Mouse (Mus musculus) kidney, adult 2 months (tissue): ENCODE data around the gene Ccser1. TPM values are rescaled to one million over a fixed set of nuclear protein-coding genes. Genes with fewer than 3 reads are reported as not detected.

Source experiments
- DNase-seq: peaks from one replicate; pipeline ENCODE4 v3.0.0; 2021
- H3K27ac ChIP-seq: fragments of 200-500 bp; 2 replicates; pipeline ENCODE4 v1.5.1; 2012; ENCODE audit warnings: low read depth, low read length, control low read depth, inconsistent platforms; ENCODE audit not compliant: insufficient read depth
- H3K27me3 ChIP-seq: fragments of 200-500 bp; replicated peaks from 2 replicates; pipeline ENCODE4 v1.6.1; 2012; ENCODE audit warnings: mild to moderate bottlenecking, moderate library complexity, low read length, inconsistent platforms; ENCODE audit not compliant: control insufficient read depth, insufficient read depth
- H3K36me3 ChIP-seq: fragments of 200-500 bp; 2 replicates; pipeline ENCODE4 v1.6.1; 2012; ENCODE audit warnings: mild to moderate bottlenecking, moderate library complexity, low read length, inconsistent platforms; ENCODE audit not compliant: control insufficient read depth, insufficient read depth
- H3K4me1 ChIP-seq: fragments of 200-500 bp; 2 replicates; pipeline ENCODE4 v1.6.1; 2011; ENCODE audit warnings: low read length; ENCODE audit not compliant: control insufficient read depth, insufficient read depth
- H3K4me3 ChIP-seq: fragments of 200-500 bp; 2 replicates; pipeline ENCODE4 v1.5.1; 2011; ENCODE audit warnings: mild to moderate bottlenecking, low read depth, low read length, control low read depth; ENCODE audit not compliant: insufficient read depth
- CTCF ChIP-seq: fragments of 200-500 bp; conservative IDR thresholded peaks from 2 replicates; pipeline ENCODE4 v1.5.1; 2011; ENCODE audit warnings: low read depth, mild to moderate bottlenecking, control low read depth, low read length, moderate library complexity, mixed read lengths; ENCODE audit not compliant: insufficient read depth, insufficient read length
- POLR2A ChIP-seq: fragments of 200-500 bp; IDR thresholded peaks from one replicate; pipeline ENCODE4 v1.6.1; 2011; ENCODE audit warnings: low read depth, low read length, control low read depth
- WGBS: fragments of 180-500 bp; shearing (Covaris S2); methylation state at CpG from one replicate; pipeline ENCODE4 v1.1.7; 2018; 5-methylcytosine and 5-hydroxymethylcytosine counted together
- polyA plus RNA-seq: library from polyadenylated mRNA; depleted of rRNA; stranded (reverse); fragments of >200 nt; gene quantifications from 2 replicates; pipeline ENCODE4 v1.2.3, GENCODE M21; 2012

The Ccser1 gene
- polyA plus RNA-seq, 1 experiment = 5.1 TPM

- Histone ChIP-seq H3K36me3 (no peaks in the 10 kb centered on the region), H3K4me1 (no peaks in the 10 kb centered on the region), H3K27ac (no peak overlapping the region), H3K27me3 (no peaks in the 10 kb centered on the region), H3K4me3 (no peak overlapping the region)
- DNase-seq = no peak
- TF ChIP-seq POLR2A = no peak
- TF ChIP-seq CTCF = no peak
- WGBS = 71% methylated on average over 1 of the region's 1 CpGs
Measured at GRCm38 (mm10) chr6:61721220-61721619, 541.1 kb downstream of the Ccser1 start.

- DNase-seq = no peak
- H3K36me3 ChIP-seq = no peaks in the 10 kb centered on the region
- no peak for TF ChIP-seq CTCF
- TF ChIP-seq POLR2A = no peak
- H3K4me3 ChIP-seq = no peak overlapping the region
- no peaks in the 10 kb centered on the region for H3K4me1 ChIP-seq
- H3K27ac ChIP-seq = no peak overlapping the region
- WGBS = 48% methylated on average over 1 of the region's 1 CpGs
- H3K27me3 ChIP-seq = no peaks in the 10 kb centered on the region
Measured at GRCm38 (mm10) chr6:61729065-61729464, 548.9 kb downstream of the Ccser1 start.

- Histone ChIP-seq H3K4me3 (no peak overlapping the region), H3K27me3 (no peaks in the 10 kb centered on the region), H3K4me1 (no peaks in the 10 kb centered on the region), H3K36me3 (no peaks in the 10 kb centered on the region), H3K27ac (no peak overlapping the region)
- WGBS = 75% methylated on average over 5 of the region's 5 CpGs
- no peak for DNase-seq
- TF ChIP-seq CTCF = no peak
- no peak for TF ChIP-seq POLR2A
Measured at GRCm38 (mm10) chr6:61730088-61730880, 550.2 kb downstream of the Ccser1 start.

GRCm38 (mm10) chr6:61746346-61746745 lies 566.2 kb downstream of the Ccser1 start:
- WGBS = 68% methylated on average over 1 of the region's 1 CpGs
- Histone ChIP-seq H3K4me3 (no peak overlapping the region), H3K36me3 (no peaks in the 10 kb centered on the region), H3K27ac (no peak overlapping the region), H3K27me3 (no peaks in the 10 kb centered on the region), H3K4me1 (no peaks in the 10 kb centered on the region)
- DNase-seq = no peak
- TF ChIP-seq POLR2A (no peak), CTCF (no peak)

- TF ChIP-seq CTCF = no peak
- no peak for TF ChIP-seq POLR2A
- Histone ChIP-seq H3K27me3 (no peaks in the 10 kb centered on the region), H3K4me1 (no peaks in the 10 kb centered on the region), H3K27ac (no peak overlapping the region), H3K4me3 (no peak overlapping the region), H3K36me3 (no peaks in the 10 kb centered on the region)
- 98% methylated on average over 3 of the region's 3 CpGs for WGBS
- no peak for DNase-seq
Measured at GRCm38 (mm10) chr6:61762135-61762534, 582.0 kb downstream of the Ccser1 start.

GRCm38 (mm10) chr6:61763379-61763778 lies 583.3 kb downstream of the Ccser1 start:
- WGBS = 85% methylated on average over 5 of the region's 5 CpGs
- Histone ChIP-seq H3K4me1 (no peaks in the 10 kb centered on the region), H3K36me3 (no peaks in the 10 kb centered on the region), H3K4me3 (no peak overlapping the region), H3K27me3 (no peaks in the 10 kb centered on the region), H3K27ac (no peak overlapping the region)
- DNase-seq = no peak
- no peak for TF ChIP-seq POLR2A
- no peak for TF ChIP-seq CTCF

- Histone ChIP-seq H3K27ac (no peak overlapping the region), H3K36me3 (no peaks in the 10 kb centered on the region), H3K4me3 (no peak overlapping the region), H3K4me1 (no peaks in the 10 kb centered on the region), H3K27me3 (no peaks in the 10 kb centered on the region)
- TF ChIP-seq POLR2A (no peak), CTCF (no peak)
- WGBS = 83% methylated on average over 2 of the region's 2 CpGs
- no peak for DNase-seq
Measured at GRCm38 (mm10) chr6:61765801-61766200, 585.7 kb downstream of the Ccser1 start.
